Mouse (Mus musculus) forelimb bud, embryonic 11.5 days (tissue): ENCODE results near the gene Lrrc32.

Experiments
- DNase-seq: peaks from one replicate; pipeline ENCODE4 v3.0.0-alpha.2; 2012; ENCODE audit warnings: low read depth, low spot score

Lrrc32 gene

GRCm38 (mm10) chr7:98489131-98489530, at the start of gene Lrrc32:
Gene Lrrc32 (plus strand): TSS chr7:98489283.
- DNase-seq, result no peak

GRCm38 (mm10) chr7:98439956-98440466, 49.1 kb upstream of the Lrrc32 start, which contains the start of gene Gucy2d:
Gene Gucy2d (plus strand): TSS chr7:98440416.
- DNase-seq, result peak; percentile 31

- no peak for DNase-seq
Measured at GRCm38 (mm10) chr7:98446873-98447272, 42.2 kb upstream of the Lrrc32 start.

- DNase-seq, result peak; percentile 24
Measured at GRCm38 (mm10) chr7:98447585-98448308, 41.3 kb upstream of the Lrrc32 start.

GRCm38 (mm10) chr7:98448309-98448630, 40.8 kb upstream of the Lrrc32 start:
- no peak for DNase-seq

- DNase-seq, result no peak
Measured at GRCm38 (mm10) chr7:98449696-98450095, 39.4 kb upstream of the Lrrc32 start.

- no peak for DNase-seq
Measured at GRCm38 (mm10) chr7:98454397-98455120, 34.5 kb upstream of the Lrrc32 start.

- DNase-seq, result no peak
Measured at GRCm38 (mm10) chr7:98460319-98460718, 28.8 kb upstream of the Lrrc32 start.

- DNase-seq, result no peak
Measured at GRCm38 (mm10) chr7:98469089-98469488, 20.0 kb upstream of the Lrrc32 start.

GRCm38 (mm10) chr7:98472529-98472928, 16.6 kb upstream of the Lrrc32 start:
- DNase-seq, result no peak

- no peak for DNase-seq
Measured at GRCm38 (mm10) chr7:98474558-98474957, 14.5 kb upstream of the Lrrc32 start.

- no peak for DNase-seq
Measured at GRCm38 (mm10) chr7:98477153-98477552, 11.9 kb upstream of the Lrrc32 start.

GRCm38 (mm10) chr7:98480481-98480880, 8.6 kb upstream of the Lrrc32 start:
- no peak for DNase-seq

- DNase-seq, result peak; percentile 79
Measured at GRCm38 (mm10) chr7:98481066-98481734, 7.9 kb upstream of the Lrrc32 start.

GRCm38 (mm10) chr7:98481861-98482260, 7.2 kb upstream of the Lrrc32 start:
- no peak for DNase-seq

- no peak for DNase-seq
Measured at GRCm38 (mm10) chr7:98482551-98483267, 6.4 kb upstream of the Lrrc32 start.

- DNase-seq, result no peak
Measured at GRCm38 (mm10) chr7:98483268-98483607, 5.8 kb upstream of the Lrrc32 start.

GRCm38 (mm10) chr7:98484878-98485277, 4.2 kb upstream of the Lrrc32 start:
- DNase-seq, result no peak

- DNase-seq, result no peak
Measured at GRCm38 (mm10) chr7:98485508-98485907, 3.6 kb upstream of the Lrrc32 start.

- no peak for DNase-seq
Measured at GRCm38 (mm10) chr7:98486471-98486917, 2.6 kb upstream of the Lrrc32 start.

GRCm38 (mm10) chr7:98487202-98487980, 1.7 kb upstream of the Lrrc32 start:
- DNase-seq, result no peak
